In genomic region chr7:46611970-46612369, GRCm38 (mm10) we compare ENCODE assay signal across 10 mouse cellular contexts. TPM values are rescaled to one million over a fixed set of nuclear protein-coding genes. Genes with fewer than 3 reads are reported as not detected.
DNase-seq lines count a peak whose midpoint lies in the region; ATAC-seq and TF ChIP-seq lines count a peak whose summit lies in the region.
"Had no signal": no experiment of that assay in that cellular context is flagged by ENCODE, and none has a peak within 500 bp of the region (broad histone marks: within the 10 kb centered on the region; RNA-seq: fewer than 3 reads in every experiment).

No protein-coding gene starts in this region.

- no peaks in the 10 kb centered on the region for H3K27me3 ChIP-seq in limb, embryonic 14.5 days (ENCODE audit: control insufficient read depth, insufficient read depth, low read length)
- H3K27me3 ChIP-seq in limb, embryonic 10.5 days (ENCODE audit: low read depth, poor library complexity, severe bottlenecking), result no peaks in the 10 kb centered on the region
- H3K27me3 ChIP-seq in heart, postnatal 0 days (ENCODE audit: control insufficient read depth, insufficient read depth, low read length), result no peaks in the 10 kb centered on the region
- no peaks in the 10 kb centered on the region for H3K27me3 ChIP-seq in midbrain, embryonic 10.5 days (ENCODE audit: low read depth, poor library complexity, severe bottlenecking)
- no peaks in the 10 kb centered on the region for H3K27me3 ChIP-seq in hindbrain, embryonic 13.5 days

- WGBS in limb, embryonic 14.5 days, result 70% methylated on average over 9 of the region's 9 CpGs
- 89% methylated on average over 9 of the region's 9 CpGs for WGBS in limb, embryonic 10.5 days
- WGBS in heart, postnatal 0 days, result 38% methylated on average over 9 of the region's 9 CpGs
- WGBS in midbrain, embryonic 10.5 days, result 91% methylated on average over 9 of the region's 9 CpGs
- 86% methylated on average over 9 of the region's 9 CpGs for WGBS in hindbrain, embryonic 13.5 days

- peaks cover 6% of the 10 kb centered on the region; the same call in 1 of the 2 replicates for H3K36me3 ChIP-seq in limb, embryonic 14.5 days (ENCODE audit: control insufficient read depth, insufficient read depth, low read length)
- no peaks in the 10 kb centered on the region for H3K36me3 ChIP-seq in limb, embryonic 10.5 days
- H3K36me3 ChIP-seq in heart, postnatal 0 days (replicated peaks; ENCODE audit: control insufficient read depth, insufficient read depth, low read length), result no peaks in the 10 kb centered on the region
- H3K36me3 ChIP-seq in midbrain, embryonic 10.5 days, result peaks cover 27% of the 10 kb centered on the region
- peaks cover 53% of the 10 kb centered on the region for H3K36me3 ChIP-seq in hindbrain, embryonic 13.5 days

- H3K4me1 ChIP-seq in limb, embryonic 14.5 days (ENCODE audit: control insufficient read depth, insufficient read depth, low read length), result peaks cover 4% of the 10 kb centered on the region; the same call in 1 of the 2 replicates
- H3K4me1 ChIP-seq in limb, embryonic 10.5 days, result peaks cover 2% of the 10 kb centered on the region; the same call in 1 of the 2 replicates
- H3K4me1 ChIP-seq in heart, postnatal 0 days (ENCODE audit: control insufficient read depth, insufficient read depth), result peaks cover 25% of the 10 kb centered on the region
- H3K4me1 ChIP-seq in midbrain, embryonic 10.5 days, result no peaks in the 10 kb centered on the region
- peaks cover 7% of the 10 kb centered on the region; the same call in 1 of the 2 replicates for H3K4me1 ChIP-seq in hindbrain, embryonic 13.5 days (replicated peaks)

- no peak overlapping the region for H3K27ac ChIP-seq in limb, embryonic 14.5 days (replicated peaks; ENCODE audit: low read depth, low read length)
- H3K27ac ChIP-seq in limb, embryonic 10.5 days, result no peak overlapping the region
- H3K27ac ChIP-seq in heart, postnatal 0 days (ENCODE audit: low read depth), result no peak overlapping the region
- H3K27ac ChIP-seq in midbrain, embryonic 10.5 days (replicated peaks), result no peak overlapping the region
- H3K27ac ChIP-seq in hindbrain, embryonic 13.5 days, result no peak overlapping the region
- H3K27ac ChIP-seq: liver, embryonic 14.5 days had no signal

- no peak for TF ChIP-seq POLR2A in limb, embryonic 14.5 days (IDR thresholded peaks at IDR 0.05; ENCODE audit: borderline replicate concordance, extremely low read depth, insufficient read depth, insufficient read length)

- H3K4me3 ChIP-seq in limb, embryonic 14.5 days (replicated peaks; ENCODE audit: low read length), result no peak overlapping the region
- H3K4me3 ChIP-seq in limb, embryonic 10.5 days, result no peak overlapping the region
- no peak overlapping the region for H3K4me3 ChIP-seq in heart, postnatal 0 days (ENCODE audit: low read depth, low read length)
- no peak overlapping the region for H3K4me3 ChIP-seq in midbrain, embryonic 10.5 days
- H3K4me3 ChIP-seq in hindbrain, embryonic 13.5 days, result no peak overlapping the region

- no peak for TF ChIP-seq CTCF in heart, postnatal 0 days (IDR thresholded peaks at IDR 0.05; ENCODE audit: low read depth)

- H3K9me3 ChIP-seq in limb, embryonic 14.5 days (ENCODE audit: control insufficient read depth, low read length), result no peaks in the 10 kb centered on the region
- no peaks in the 10 kb centered on the region for H3K9me3 ChIP-seq in limb, embryonic 10.5 days (replicated peaks)
- no peaks in the 10 kb centered on the region for H3K9me3 ChIP-seq in heart, postnatal 0 days (replicated peaks; ENCODE audit: control insufficient read depth, low read length)
- no peaks in the 10 kb centered on the region for H3K9me3 ChIP-seq in midbrain, embryonic 10.5 days (replicated peaks)
- no peaks in the 10 kb centered on the region for H3K9me3 ChIP-seq in hindbrain, embryonic 13.5 days

- TF ChIP-seq EP300 in heart, postnatal 0 days (IDR thresholded peaks at IDR 0.05; ENCODE audit: low read depth), result no peak

- 0 out of 2 replicates have a peak overlapping the region, but pooled peaks have one; percentile 16 for H3K9ac ChIP-seq in limb, embryonic 14.5 days (ENCODE audit: low read depth, low read length, severe bottlenecking)
- H3K9ac ChIP-seq in heart, postnatal 0 days (replicated peaks; ENCODE audit: low read depth, low read length), result no peak overlapping the region
- no peak overlapping the region; the same call in 1 of the 2 replicates for H3K9ac ChIP-seq in hindbrain, embryonic 13.5 days
- H3K9ac ChIP-seq: liver, embryonic 14.5 days had no signal

- DNase-seq in limb, embryonic 14.5 days (ENCODE audit: low spot score), result peak; percentile 25
- no peak for DNase-seq in limb, embryonic 10.5 days (ENCODE audit: low spot score)
- peak; percentile 88 for DNase-seq in cerebellum, adult 11-12 months
- DNase-seq in heart, postnatal 0 days (ENCODE audit: low spot score), result peak; percentile 59
- peak; percentile 83 for DNase-seq in lung, postnatal 36 days
- no peak for DNase-seq in spleen, postnatal 4 days (ENCODE audit: low spot score in 2 of 2)
- DNase-seq in midbrain, embryonic 10.5 days (ENCODE audit: low spot score), result no peak

- ATAC-seq in limb, embryonic 14.5 days (ENCODE audit: low FRiP score, low read depth), result no peak
- ATAC-seq in heart, postnatal 0 days (ENCODE audit: insufficient read depth, low read depth), result no peak
- ATAC-seq in hindbrain, embryonic 13.5 days (ENCODE audit: low FRiP score), result no peak
- ATAC-seq: hindbrain, embryonic 16.5 days had no signal

- H3K4me2 ChIP-seq in limb, embryonic 14.5 days (replicated peaks; ENCODE audit: low read depth, low read length, severe bottlenecking), result no peak overlapping the region
- H3K4me2 ChIP-seq in heart, postnatal 0 days (ENCODE audit: low read depth, low read length), result no peak overlapping the region
- no peak overlapping the region for H3K4me2 ChIP-seq in hindbrain, embryonic 13.5 days

RNA-seq across cellular contexts. Expression of gene Sergef, which starts 27.6 kb away (rescaled TPM):
- 12.2 and 12.8 TPM in 2 replicates for polyA plus RNA-seq in limb, embryonic 14.5 days (2012; rRNA removed)
- polyA plus RNA-seq in limb, embryonic 14.5 days (2014; fragmentation: Nextera tagmentation; extraction: Ambion mirVana), result 12.8 and 13.1 TPM in 2 replicates
- 12.1 and 12.7 TPM in 2 replicates for polyA plus RNA-seq in limb, embryonic 10.5 days (2016; fragmentation: Nextera tagmentation; extraction: Ambion mirVana)
- 7.9 and 9.8 TPM in 2 replicates for total RNA-seq in heart, postnatal 0 days (2014; rRNA removed; ENCODE audit: low replicate concordance)
- 7.5 and 7.7 TPM in 2 replicates for polyA plus RNA-seq in heart, postnatal 0 days (2015; fragmentation: Nextera tagmentation; extraction: Ambion mirVana)
- 17.6 and 19.6 TPM in 2 replicates for polyA plus RNA-seq in midbrain, embryonic 10.5 days (2016; fragmentation: Nextera tagmentation; extraction: Ambion mirVana)
- 34.5 and 36.8 TPM in 2 replicates for polyA plus RNA-seq in hindbrain, embryonic 13.5 days (2015; fragmentation: Nextera tagmentation; extraction: Ambion mirVana)

Comparison
In these comparisons a context has a peak if more than half of its experiments do, and no peak if none do; other contexts are left out.
1. DNase-seq: peak in limb, embryonic 14.5 days (single experiment), cerebellum, adult 11-12 months (single experiment), heart, postnatal 0 days (single experiment) and lung, postnatal 36 days (single experiment); none in limb, embryonic 10.5 days (single experiment), spleen, postnatal 4 days (0 of 2) and midbrain, embryonic 10.5 days (single experiment).